ENCODE assay signal across 8 mouse cellular contexts in the genomic region with DNA sequence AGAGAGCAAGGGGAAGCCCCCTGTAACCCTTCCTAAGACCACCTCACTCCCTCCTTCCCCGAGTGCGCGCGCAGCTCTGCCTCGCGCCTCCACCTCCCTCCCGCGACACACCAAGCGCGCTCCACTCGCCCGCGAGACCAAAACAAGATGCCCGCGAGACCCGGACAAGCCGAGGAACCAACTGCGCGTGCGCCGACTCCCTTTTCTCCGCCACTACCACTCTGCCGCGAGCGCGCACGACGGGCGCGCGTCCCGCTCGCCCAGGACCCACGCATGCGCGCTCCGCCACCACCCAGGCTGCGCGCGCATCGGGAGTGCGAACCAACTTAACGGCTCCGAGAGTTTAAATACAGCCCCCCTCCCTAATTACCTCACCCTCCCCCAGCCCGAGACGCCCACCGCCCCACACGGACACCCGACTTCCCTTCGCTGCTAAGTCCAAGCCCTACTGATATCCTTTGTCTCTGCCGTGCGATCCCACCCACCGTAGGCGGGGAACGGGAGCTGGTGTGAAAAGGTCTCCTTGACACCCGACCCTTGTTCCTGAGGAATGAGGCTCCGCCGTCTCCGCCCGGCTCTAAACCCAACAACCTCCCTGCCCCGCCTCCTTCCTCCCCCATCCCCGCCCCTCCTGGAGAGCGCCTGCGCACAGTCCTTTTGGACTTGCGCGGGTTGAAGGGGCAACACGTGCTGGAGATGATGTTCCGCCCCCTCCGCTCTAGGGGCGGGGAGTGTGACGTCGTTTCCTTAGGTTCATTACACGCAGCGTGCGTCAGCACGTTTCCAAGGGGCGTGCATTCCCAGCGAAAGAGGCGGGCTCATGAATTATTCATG. TPM values are rescaled to one million over a fixed set of nuclear protein-coding genes. Genes with fewer than 3 reads are reported as not detected.
DNase-seq lines count a peak whose midpoint lies in the region; ATAC-seq and TF ChIP-seq lines count a peak whose summit lies in the region.

No protein-coding gene starts in this region.

- peak overlapping the region; percentile 79 for H3K4me3 ChIP-seq in C2C12 (ENCODE audit: insufficient read depth, poor library complexity, severe bottlenecking)
- peak overlapping the region; percentile 76 for H3K4me3 ChIP-seq in erythroblast, embryonic 14.5 days (replicated peaks)
- peak overlapping the region; percentile 88 for H3K4me3 ChIP-seq in heart, embryonic 11.5 days (ENCODE audit: low read depth, low read length)
- H3K4me3 ChIP-seq in kidney, embryonic 16.5 days (ENCODE audit: low read length) = peak overlapping the region; percentile 90
- peak overlapping the region; percentile 82 for H3K4me3 ChIP-seq in liver, adult 2 months (ENCODE audit: insufficient read depth, low read depth, low read length)
- peak overlapping the region; percentile 79 for H3K4me3 ChIP-seq in myocyte

- H3K4me1 ChIP-seq in erythroblast, embryonic 14.5 days (ENCODE audit: control insufficient read depth) = peaks cover 62% of the 10 kb centered on the region
- peaks cover 29% of the 10 kb centered on the region for H3K4me1 ChIP-seq in heart, embryonic 11.5 days (ENCODE audit: control insufficient read depth, insufficient read depth, low read length)
- H3K4me1 ChIP-seq in kidney, embryonic 16.5 days (ENCODE audit: insufficient read depth, low read length) = peaks cover 31% of the 10 kb centered on the region
- peaks cover 19% of the 10 kb centered on the region for H3K4me1 ChIP-seq in liver, adult 2 months (ENCODE audit: control insufficient read depth, insufficient read depth, low read length)

- WGBS in heart, embryonic 11.5 days (ENCODE audit: insufficient replicate concordance) = under 1% methylated on average over 79 of the region's 79 CpGs
- under 1% methylated on average over 79 of the region's 79 CpGs for WGBS in kidney, embryonic 16.5 days
- under 1% methylated on average over 79 of the region's 79 CpGs for WGBS in liver, adult 2 months

- H3K9ac ChIP-seq in heart, embryonic 11.5 days (ENCODE audit: low read depth, low read length) = peak overlapping the region; percentile 97
- H3K9ac ChIP-seq in kidney, embryonic 16.5 days (replicated peaks; ENCODE audit: low read length) = peak overlapping the region; percentile 98
- peak overlapping the region; percentile 91 for H3K9ac ChIP-seq in liver, adult 2 months (ENCODE audit: low read depth, low read length)

- peak; percentile 65; the same call in 1 of the 2 replicates for TF ChIP-seq POLR2A in brain, embryonic 14.5 days (IDR thresholded peaks at IDR 0.05; ENCODE audit: borderline replicate concordance, extremely low read depth, insufficient read depth, insufficient read length, poor library complexity, severe bottlenecking)
- TF ChIP-seq POLR2A in liver, adult 2 months (IDR thresholded peaks at IDR 0.05; ENCODE audit: extremely low read depth, insufficient read depth, low read length) = peak; percentile 97
- peak; percentile 84 for TF ChIP-seq POLR2A in myocyte (IDR thresholded peaks at IDR 0.05; ENCODE audit: insufficient read length, low read depth)

- H3K27me3 ChIP-seq in C2C12 (ENCODE audit: control insufficient read depth, insufficient read depth, insufficient read length) = no peaks in the 10 kb centered on the region
- peaks cover 4% of the 10 kb centered on the region for H3K27me3 ChIP-seq in erythroblast, embryonic 14.5 days (ENCODE audit: control insufficient read depth)
- no peaks in the 10 kb centered on the region; the same call in 1 of the 2 replicates for H3K27me3 ChIP-seq in heart, embryonic 11.5 days (ENCODE audit: control insufficient read depth, insufficient read depth, low read length)
- no peaks in the 10 kb centered on the region for H3K27me3 ChIP-seq in kidney, embryonic 16.5 days (ENCODE audit: insufficient read depth, low read length)
- H3K27me3 ChIP-seq in liver, adult 2 months (ENCODE audit: control insufficient read depth, insufficient read depth, low read length) = no peaks in the 10 kb centered on the region
- no peaks in the 10 kb centered on the region for H3K27me3 ChIP-seq in myocyte (ENCODE audit: control insufficient read depth, insufficient read depth, insufficient read length)
- H3K27me3 ChIP-seq in splenic B cell, adult 2 months (ENCODE audit: control insufficient read depth, insufficient read depth, low read length, poor library complexity, severe bottlenecking) = no peaks in the 10 kb centered on the region

- H3K36me3 ChIP-seq in C2C12 (ENCODE audit: control insufficient read depth, insufficient read depth) (peaks cover 39% of the 10 kb centered on the region), myocyte (ENCODE audit: control insufficient read depth, insufficient read depth) (peaks cover 13% of the 10 kb centered on the region)
- H3K36me3 ChIP-seq in erythroblast, embryonic 14.5 days (ENCODE audit: control insufficient read depth) = peaks cover 40% of the 10 kb centered on the region
- H3K36me3 ChIP-seq in heart, embryonic 11.5 days (ENCODE audit: control insufficient read depth, insufficient read depth, low read length) = peaks cover 22% of the 10 kb centered on the region
- peaks cover 31% of the 10 kb centered on the region for H3K36me3 ChIP-seq in kidney, embryonic 16.5 days (ENCODE audit: insufficient read depth, low read length)
- H3K36me3 ChIP-seq in liver, adult 2 months (ENCODE audit: control insufficient read depth, insufficient read depth, low read length) = peaks cover 11% of the 10 kb centered on the region; the same call in 1 of the 2 replicates
- peaks cover 3% of the 10 kb centered on the region; the same call in 1 of the 2 replicates for H3K36me3 ChIP-seq in splenic B cell, adult 2 months (ENCODE audit: control insufficient read depth, insufficient read depth, low read length, poor library complexity, severe bottlenecking)

- no peak for TF ChIP-seq CTCF in C2C12 (IDR thresholded peaks at IDR 0.05; ENCODE audit: control insufficient read depth, insufficient read depth, insufficient read length)
- no peak for TF ChIP-seq CTCF in brain, embryonic 14.5 days (IDR thresholded peaks at IDR 0.05; ENCODE audit: borderline replicate concordance, extremely low read depth, insufficient read depth, insufficient read length)
- TF ChIP-seq CTCF in liver, adult 2 months (IDR thresholded peaks at IDR 0.05; ENCODE audit: low read depth, low read length) = no peak

- peaks cover 34% of the 10 kb centered on the region for H3K79me3 ChIP-seq in C2C12 (ENCODE audit: low read depth)

- DNase-seq in brain, embryonic 14.5 days (ENCODE audit: low read depth) = peak; percentile 100
- DNase-seq in liver, adult 2 months (ENCODE audit: extremely low read depth, low read depth, low spot score) = peak; percentile 97
- peak; percentile 100 for DNase-seq in splenic B cell, adult 2 months (ENCODE audit: low read depth, low spot score)

- H3ac ChIP-seq in C2C12 (ENCODE audit: control insufficient read depth, insufficient read length, low read depth) (peak overlapping the region; percentile 80), myocyte (ENCODE audit: control insufficient read depth, insufficient read length) (peak overlapping the region; percentile 99)

- peak; percentile 92 for ATAC-seq in heart, embryonic 11.5 days (replicated peaks; ENCODE audit: insufficient number of reproducible peaks, low FRiP score, low TSS enrichment)
- peak; percentile 93 for ATAC-seq in kidney, embryonic 16.5 days (ENCODE audit: low FRiP score, low TSS enrichment)

- peaks cover 6% of the 10 kb centered on the region for H3K9me3 ChIP-seq in erythroblast, embryonic 14.5 days (ENCODE audit: control insufficient read depth, low read length)
- H3K9me3 ChIP-seq in heart, embryonic 11.5 days (replicated peaks; ENCODE audit: control insufficient read depth, low read length) = no peaks in the 10 kb centered on the region
- no peaks in the 10 kb centered on the region for H3K9me3 ChIP-seq in kidney, embryonic 16.5 days (ENCODE audit: low read length)

- H3K27ac ChIP-seq in heart, embryonic 11.5 days (ENCODE audit: low read depth, low read length) = peak overlapping the region; percentile 100
- peak overlapping the region; percentile 99 for H3K27ac ChIP-seq in kidney, embryonic 16.5 days (ENCODE audit: low read length)
- H3K27ac ChIP-seq in liver, adult 2 months (replicated peaks; ENCODE audit: insufficient read depth, low read depth, low read length) = peak overlapping the region; percentile 85

- peak overlapping the region; percentile 92 for H3K4me2 ChIP-seq in heart, embryonic 11.5 days
- H3K4me2 ChIP-seq in kidney, embryonic 16.5 days (replicated peaks; ENCODE audit: low read depth, low read length) = peak overlapping the region; percentile 66
- H3K4me2 ChIP-seq in myocyte (ENCODE audit: low read depth) = peak overlapping the region; percentile 56

- H3K79me2 ChIP-seq in C2C12 (ENCODE audit: control insufficient read depth, insufficient read depth) (peaks cover 46% of the 10 kb centered on the region), myocyte (ENCODE audit: control insufficient read depth, insufficient read depth) (peaks cover 24% of the 10 kb centered on the region)
- H3K79me2 ChIP-seq in liver, adult 2 months (ENCODE audit: control insufficient read depth, insufficient read depth, low read length) = peaks cover 16% of the 10 kb centered on the region

RNA-seq across cellular contexts. Expression of a gene that starts 1.1 kb away (rescaled TPM):
- polyA plus RNA-seq in C2C12 (2012; fragmentation: generic; extraction: Trizol) = 44.6 TPM
- polyA plus RNA-seq in brain, embryonic 14.5 days (2012; rRNA removed) = 35.7 and 38.5 TPM in 2 replicates
- polyA plus RNA-seq in erythroblast, embryonic 14.5 days (2012) = 17.1 and 18.2 TPM in 2 replicates
- polyA plus RNA-seq in heart, embryonic 11.5 days (2014; fragmentation: Nextera tagmentation; extraction: Ambion mirVana) = 7.4 and 9.2 TPM in 2 replicates
- polyA plus RNA-seq in kidney, embryonic 16.5 days (2015; fragmentation: Nextera tagmentation; extraction: Ambion mirVana) = 11.0 and 11.2 TPM in 2 replicates
- 13.7 and 15.9 TPM in 2 replicates for total RNA-seq in liver, adult 2 months (2014; rRNA removed)
- polyA plus RNA-seq in liver, adult 2 months (2012; rRNA removed) = 16.3 and 18.7 TPM in 2 replicates
- 34.4 TPM for polyA plus RNA-seq in myocyte (2012; fragmentation: generic; extraction: Trizol)

RNA-seq across cellular contexts. Expression of a gene that starts 1.3 kb away (rescaled TPM):
- polyA plus RNA-seq in C2C12 (2012; fragmentation: generic; extraction: Trizol) (0.73 TPM), myocyte (2012; fragmentation: generic; extraction: Trizol) (2.2 TPM)
- 8.1 and 8.2 TPM in 2 replicates for polyA plus RNA-seq in brain, embryonic 14.5 days (2012; rRNA removed)
- polyA plus RNA-seq in erythroblast, embryonic 14.5 days (2012) = 0.04 and 0.05 TPM in 2 replicates
- 12.4 and 13.7 TPM in 2 replicates for polyA plus RNA-seq in heart, embryonic 11.5 days (2014; fragmentation: Nextera tagmentation; extraction: Ambion mirVana)
- 24.8 and 31.8 TPM in 2 replicates for polyA plus RNA-seq in kidney, embryonic 16.5 days (2015; fragmentation: Nextera tagmentation; extraction: Ambion mirVana)
- 3.3 and 4.2 TPM in 2 replicates for total RNA-seq in liver, adult 2 months (2014; rRNA removed)
- polyA plus RNA-seq in liver, adult 2 months (2012; rRNA removed) = 1.7 and 1.9 TPM in 2 replicates

RNA-seq across cellular contexts. Expression of a gene that starts 7.7 kb away (rescaled TPM):
- 42.7 TPM for polyA plus RNA-seq in C2C12 (2012; fragmentation: generic; extraction: Trizol)
- polyA plus RNA-seq in brain, embryonic 14.5 days (2012; rRNA removed) = 47.7 and 81.6 TPM in 2 replicates
- 16.1 TPM in 2 replicates for polyA plus RNA-seq in erythroblast, embryonic 14.5 days (2012)
- 29.9 and 35.3 TPM in 2 replicates for polyA plus RNA-seq in heart, embryonic 11.5 days (2014; fragmentation: Nextera tagmentation; extraction: Ambion mirVana)
- 26.0 and 32.1 TPM in 2 replicates for polyA plus RNA-seq in kidney, embryonic 16.5 days (2015; fragmentation: Nextera tagmentation; extraction: Ambion mirVana)
- 11.5 and 16.7 TPM in 2 replicates for total RNA-seq in liver, adult 2 months (2014; rRNA removed)
- polyA plus RNA-seq in liver, adult 2 months (2012; rRNA removed) = 28.9 and 34.0 TPM in 2 replicates
- 40.4 TPM for polyA plus RNA-seq in myocyte (2012; fragmentation: generic; extraction: Trizol)

RNA-seq across cellular contexts. Expression of a gene that starts 40.8 kb away (rescaled TPM):
- polyA plus RNA-seq in C2C12 (2012; fragmentation: generic; extraction: Trizol) (32.4 TPM), myocyte (2012; fragmentation: generic; extraction: Trizol) (48.1 TPM)
- 51.8 and 53.7 TPM in 2 replicates for polyA plus RNA-seq in brain, embryonic 14.5 days (2012; rRNA removed)
- 53.9 and 58.8 TPM in 2 replicates for polyA plus RNA-seq in erythroblast, embryonic 14.5 days (2012)
- polyA plus RNA-seq in heart, embryonic 11.5 days (2014; fragmentation: Nextera tagmentation; extraction: Ambion mirVana) = 139 and 147 TPM in 2 replicates
- 126 and 129 TPM in 2 replicates for polyA plus RNA-seq in kidney, embryonic 16.5 days (2015; fragmentation: Nextera tagmentation; extraction: Ambion mirVana)
- total RNA-seq in liver, adult 2 months (2014; rRNA removed) = 4.4 and 4.5 TPM in 2 replicates
- 11.4 and 22.1 TPM in 2 replicates for polyA plus RNA-seq in liver, adult 2 months (2012; rRNA removed)

RNA-seq across cellular contexts. Expression of a gene that starts 44.9 kb away (rescaled TPM):
- polyA plus RNA-seq in C2C12 (2012; fragmentation: generic; extraction: Trizol) = 3.6 TPM
- polyA plus RNA-seq in brain, embryonic 14.5 days (2012; rRNA removed) = 208 and 219 TPM in 2 replicates
- polyA plus RNA-seq in erythroblast, embryonic 14.5 days (2012) = 0.97 and 1.2 TPM in 2 replicates
- 0.47 and 1.0 TPM in 2 replicates for polyA plus RNA-seq in heart, embryonic 11.5 days (2014; fragmentation: Nextera tagmentation; extraction: Ambion mirVana)
- 2.1 and 2.2 TPM in 2 replicates for polyA plus RNA-seq in kidney, embryonic 16.5 days (2015; fragmentation: Nextera tagmentation; extraction: Ambion mirVana)
- total RNA-seq in liver, adult 2 months (2014; rRNA removed) = 0.13 and 0.18 TPM in 2 replicates
- polyA plus RNA-seq in liver, adult 2 months (2012; rRNA removed) = 0.17 and 0.28 TPM in 2 replicates
- polyA plus RNA-seq in myocyte (2012; fragmentation: generic; extraction: Trizol) = 2.7 TPM

Comparison
In these comparisons a context has a peak if more than half of its experiments do, and no peak if none do; other contexts are left out.
1. Peak in every context shown above with its lines: DNase-seq, ATAC-seq, H3K4me3 ChIP-seq and H3K27ac ChIP-seq.